Mouse (Mus musculus) embryonic facial prominence, embryonic 14.5 days (tissue): Measurements from ENCODE around the gene Notch2. TPM values are rescaled to one million over a fixed set of nuclear protein-coding genes. Genes with fewer than 3 reads are reported as not detected.

Source experiments
- ATAC-seq: fragments of 200-750 bp; cut with Nextera tagmentation; 2 replicates; pipeline ENCODE4 v1.8.0; 2017; ENCODE audit warnings: low read depth, moderate number of reproducible peaks, moderate TSS enrichment
- DNase-seq: peaks from one replicate; pipeline ENCODE4 v3.0.0-alpha.2; 2015; ENCODE audit warnings: low spot score
- H3K27ac ChIP-seq: fragments of 300-500 bp; sonication (generic); replicated peaks from 2 replicates; pipeline ENCODE4 v1.5.1; 2014; ENCODE audit warnings: low read depth, mild to moderate bottlenecking, low read length, moderate library complexity
- H3K27me3 ChIP-seq: fragments of 300-500 bp; sonication (generic); replicated peaks from 2 replicates; pipeline ENCODE4 v1.6.1; 2014; ENCODE audit warnings: low read length; ENCODE audit not compliant: control insufficient read depth, insufficient read depth
- H3K36me3 ChIP-seq: fragments of 300-500 bp; sonication (generic); 2 replicates; pipeline ENCODE4 v1.6.1; 2014; ENCODE audit warnings: low read length, mixed read lengths; ENCODE audit not compliant: control insufficient read depth, insufficient read depth
- H3K4me1 ChIP-seq: fragments of 300-500 bp; sonication (generic); 2 replicates; pipeline ENCODE4 v1.6.1; 2014; ENCODE audit warnings: antibody characterized with exemption, low read length; ENCODE audit not compliant: control insufficient read depth, insufficient read depth
- H3K4me2 ChIP-seq: fragments of 300-500 bp; sonication (generic); 2 replicates; pipeline ENCODE4 v1.6.1; 2014; ENCODE audit warnings: low read depth, mild to moderate bottlenecking, low read length, moderate library complexity, mixed read lengths
- H3K4me3 ChIP-seq: fragments of 300-500 bp; sonication (generic); 2 replicates; pipeline ENCODE4 v1.5.1; 2014; ENCODE audit warnings: low read depth, mild to moderate bottlenecking, low read length
- H3K9ac ChIP-seq: fragments of 300-500 bp; sonication (generic); 2 replicates; pipeline ENCODE4 v1.6.1; 2014; ENCODE audit warnings: low read depth, mild to moderate bottlenecking, low read length, moderate library complexity, mixed read lengths
- H3K9me3 ChIP-seq: fragments of 300-500 bp; sonication (generic); 2 replicates; pipeline ENCODE4 v1.6.1; 2016; ENCODE audit warnings: low read length; ENCODE audit not compliant: control insufficient read depth
- WGBS: fragments of 180-500 bp; shearing (Covaris S2); extraction: QIAGEN DNeasy Blood & Tissue Kit; methylation state at CpG from one replicate; pipeline ENCODE4 v1.1.7; 2014; 5-methylcytosine and 5-hydroxymethylcytosine counted together
- polyA plus RNA-seq: library from polyadenylated mRNA; unstranded; fragments of >200 nt; fragmentation: Nextera tagmentation; extraction: Ambion mirVana; gene quantifications from 2 replicates; pipeline ENCODE4 v1.2.1, GENCODE M21; 2014

Gene Notch2
- polyA plus RNA-seq, 1 experiment from 2014 or later = 35.6 TPM

DNA sequence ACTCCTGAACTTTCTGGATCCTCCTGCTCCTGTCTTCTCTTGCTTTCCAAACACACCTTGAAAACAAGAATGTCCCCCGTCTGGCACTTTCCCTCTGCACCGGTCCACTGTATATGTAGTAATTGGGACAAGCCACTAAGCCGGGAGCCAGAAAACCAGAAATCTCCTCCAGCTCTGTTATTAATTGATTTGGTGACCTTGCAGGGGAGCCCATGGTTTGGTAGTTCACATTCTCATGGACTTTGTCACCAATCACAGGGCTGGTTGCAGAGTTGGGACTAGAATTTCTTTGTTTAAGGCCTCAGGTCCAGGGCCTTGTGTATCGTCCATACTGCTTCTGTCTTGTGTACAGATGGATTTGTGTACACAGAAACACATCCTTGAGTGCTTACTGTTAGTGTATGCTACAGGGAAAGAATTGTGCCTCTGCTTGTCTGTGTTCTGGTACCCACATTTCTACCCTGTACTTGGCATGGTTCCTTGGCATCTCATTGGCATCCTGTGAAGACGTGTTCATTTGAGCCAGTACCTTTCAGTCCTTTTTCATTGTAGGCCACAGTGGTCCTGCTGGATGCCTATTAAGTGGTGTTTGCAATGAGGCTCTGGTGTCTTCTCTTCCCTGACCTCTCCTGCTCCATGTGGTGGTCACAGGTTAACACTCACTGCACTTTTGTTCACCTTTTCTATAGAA lies 3.7 kb downstream of the Notch2 start:
- Histone ChIP-seq H3K4me3 (no peak overlapping the region), H3K9me3 (no peaks in the 10 kb centered on the region), H3K4me1 (peaks cover 66% of the 10 kb centered on the region), H3K27me3 (no peaks in the 10 kb centered on the region), H3K9ac (no peak overlapping the region), H3K27ac (no peak overlapping the region), H3K4me2 (peak overlapping the region; percentile 73), H3K36me3 (no peaks in the 10 kb centered on the region)
- ATAC-seq = no peak
- 48% methylated on average over 5 of the region's 5 CpGs for WGBS
- DNase-seq = no peak

DNA sequence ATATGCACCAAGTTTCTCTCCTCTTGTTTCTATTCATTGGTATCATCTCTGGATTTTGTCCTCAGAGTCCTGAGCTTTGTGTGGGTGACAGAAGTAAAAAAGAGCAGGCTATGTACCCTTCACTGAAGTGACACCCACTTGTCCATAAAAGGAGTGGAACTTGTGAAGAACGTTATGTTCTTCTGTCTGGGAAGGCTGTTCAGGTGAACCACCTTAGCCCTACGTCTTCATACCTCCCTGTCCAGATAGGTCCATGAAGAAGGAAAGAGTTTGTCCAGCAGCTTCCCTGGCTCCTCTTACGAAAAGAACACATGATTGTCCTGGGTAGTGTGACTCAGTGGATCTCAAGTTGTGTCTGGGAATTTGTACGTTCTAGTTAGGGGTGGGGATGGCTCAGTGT lies 4.9 kb downstream of the Notch2 start:
- no peak for DNase-seq
- 73% methylated on average over 4 of the region's 4 CpGs for WGBS
- Histone ChIP-seq H3K9ac (no peak overlapping the region), H3K4me2 (no peak overlapping the region), H3K9me3 (no peaks in the 10 kb centered on the region), H3K4me1 (peaks cover 64% of the 10 kb centered on the region), H3K27me3 (no peaks in the 10 kb centered on the region), H3K36me3 (no peaks in the 10 kb centered on the region), H3K27ac (no peak overlapping the region), H3K4me3 (no peak overlapping the region)
- ATAC-seq = no peak

DNA sequence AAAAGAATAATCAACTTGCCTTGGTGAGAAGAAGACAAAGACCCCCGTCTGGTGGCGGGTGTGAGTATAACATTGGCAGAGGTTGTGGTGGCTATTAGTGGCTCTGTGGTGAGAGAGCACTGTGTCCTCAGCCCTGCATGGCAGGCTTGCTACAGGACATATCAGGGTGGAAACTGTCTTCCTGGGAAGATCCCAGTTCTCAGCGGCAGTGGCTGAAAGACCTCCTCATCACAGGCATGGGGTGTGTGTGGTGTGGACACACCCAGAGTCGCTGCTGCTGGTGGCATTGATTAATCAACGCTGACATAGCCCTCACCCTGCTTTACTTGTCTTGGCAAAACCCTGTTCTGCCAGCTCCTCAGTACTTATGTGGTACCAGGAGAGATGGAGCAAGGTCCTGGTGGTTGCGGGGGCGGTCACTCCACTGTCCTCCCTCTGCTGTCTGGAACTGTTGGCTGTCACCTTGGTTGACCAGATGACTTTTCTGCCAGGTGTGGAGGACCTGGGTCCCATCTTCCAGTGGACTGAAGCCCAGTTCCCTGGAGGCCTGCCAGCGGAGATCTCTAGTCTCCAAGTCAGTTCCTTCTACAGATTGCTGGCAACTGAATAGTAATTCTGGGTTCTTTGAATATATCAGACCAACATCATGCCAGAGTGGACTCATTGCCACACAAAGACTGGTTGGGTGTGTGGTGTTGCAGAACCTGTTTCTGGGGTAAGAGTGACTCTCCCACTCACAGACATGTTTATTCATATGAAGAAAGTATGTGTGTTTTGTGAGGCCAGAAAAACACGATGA lies 7.3 kb downstream of the Notch2 start:
- DNase-seq (no peak), ATAC-seq (no peak)
- Histone ChIP-seq H3K9me3 (no peaks in the 10 kb centered on the region), H3K27me3 (no peaks in the 10 kb centered on the region), H3K4me2 (no peak overlapping the region), H3K27ac (no peak overlapping the region), H3K4me1 (peaks cover 79% of the 10 kb centered on the region), H3K36me3 (no peaks in the 10 kb centered on the region), H3K9ac (no peak overlapping the region), H3K4me3 (no peak overlapping the region)
- 81% methylated on average over 9 of the region's 9 CpGs for WGBS

DNA sequence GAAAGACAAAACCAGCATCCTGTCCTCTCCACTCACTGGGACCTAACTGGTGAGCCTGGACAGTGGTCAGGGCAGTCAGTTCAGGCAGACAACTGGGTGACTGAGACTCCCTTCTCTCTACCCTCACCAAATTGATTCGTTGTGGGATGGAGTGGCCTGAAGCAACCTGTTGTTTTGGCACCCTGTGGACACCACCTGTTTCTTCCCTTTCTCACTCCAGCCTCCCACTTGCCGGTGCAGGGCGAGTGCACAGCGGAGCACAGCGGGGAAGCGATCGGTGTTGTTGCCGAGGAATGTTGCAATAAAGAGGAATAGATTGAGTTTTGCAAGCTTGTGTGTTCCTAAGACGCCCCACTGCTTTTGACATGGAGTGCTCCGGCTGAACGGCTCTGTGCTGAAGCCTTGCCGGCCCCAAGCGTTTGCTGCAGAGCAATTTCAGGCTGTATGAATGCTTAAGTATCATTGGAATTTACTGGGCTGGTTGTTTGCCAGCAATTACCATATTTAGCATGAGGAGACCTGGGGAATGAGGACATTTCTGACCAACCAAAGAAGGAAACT lies 11.0 kb downstream of the Notch2 start:
- Histone ChIP-seq H3K27ac (peak overlapping the region; percentile 86), H3K4me1 (peaks cover 72% of the 10 kb centered on the region), H3K27me3 (no peaks in the 10 kb centered on the region), H3K4me3 (0 out of 2 replicates have a peak overlapping the region, but pooled peaks have one; percentile 13), H3K9ac (peak overlapping the region; percentile 32), H3K4me2 (peak overlapping the region; percentile 44), H3K36me3 (no peaks in the 10 kb centered on the region), H3K9me3 (no peaks in the 10 kb centered on the region)
- ATAC-seq = peak; percentile 77
- peak; percentile 95 for DNase-seq
- whole genome bisulfite sequencing = 2% methylated on average over 13 of the region's 13 CpGs

DNA sequence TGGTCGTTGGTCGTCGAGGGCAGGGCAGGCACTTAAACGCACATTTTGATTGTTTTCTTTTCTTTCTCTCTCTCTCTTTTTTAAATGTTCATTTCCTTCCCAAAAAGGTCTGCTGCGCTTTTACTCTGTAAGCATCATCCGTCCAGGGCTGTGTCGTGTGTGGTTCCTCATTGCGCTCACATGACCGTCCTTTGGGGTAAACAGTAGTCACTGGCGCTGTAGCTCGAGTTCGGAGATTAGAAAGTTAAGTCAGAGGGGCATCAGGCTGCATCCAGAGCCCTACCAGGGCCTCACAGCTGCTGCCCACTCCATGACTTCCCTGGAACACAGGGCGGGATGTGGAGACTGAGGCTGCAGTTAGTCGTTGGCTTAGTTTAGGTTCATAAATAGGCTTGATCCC lies 12.2 kb downstream of the Notch2 start:
- DNase-seq (peak; percentile 49), ATAC-seq (peak; percentile 27; the same call in 1 of the 2 replicates)
- H3K4me3 ChIP-seq = no peak overlapping the region
- H3K27ac ChIP-seq = peak overlapping the region; percentile 86
- no peaks in the 10 kb centered on the region for H3K9me3 ChIP-seq
- H3K9ac ChIP-seq = 0 out of 2 replicates have a peak overlapping the region, but pooled peaks have one; percentile 19
- WGBS = 37% methylated on average over 14 of the region's 14 CpGs
- H3K27me3 ChIP-seq = no peaks in the 10 kb centered on the region
- peaks cover 73% of the 10 kb centered on the region for H3K4me1 ChIP-seq
- 0 out of 2 replicates have a peak, but pooled peaks cover 3% of the 10 kb centered on the region for H3K36me3 ChIP-seq
- peak overlapping the region; percentile 35; the same call in 1 of the 2 replicates for H3K4me2 ChIP-seq

DNA sequence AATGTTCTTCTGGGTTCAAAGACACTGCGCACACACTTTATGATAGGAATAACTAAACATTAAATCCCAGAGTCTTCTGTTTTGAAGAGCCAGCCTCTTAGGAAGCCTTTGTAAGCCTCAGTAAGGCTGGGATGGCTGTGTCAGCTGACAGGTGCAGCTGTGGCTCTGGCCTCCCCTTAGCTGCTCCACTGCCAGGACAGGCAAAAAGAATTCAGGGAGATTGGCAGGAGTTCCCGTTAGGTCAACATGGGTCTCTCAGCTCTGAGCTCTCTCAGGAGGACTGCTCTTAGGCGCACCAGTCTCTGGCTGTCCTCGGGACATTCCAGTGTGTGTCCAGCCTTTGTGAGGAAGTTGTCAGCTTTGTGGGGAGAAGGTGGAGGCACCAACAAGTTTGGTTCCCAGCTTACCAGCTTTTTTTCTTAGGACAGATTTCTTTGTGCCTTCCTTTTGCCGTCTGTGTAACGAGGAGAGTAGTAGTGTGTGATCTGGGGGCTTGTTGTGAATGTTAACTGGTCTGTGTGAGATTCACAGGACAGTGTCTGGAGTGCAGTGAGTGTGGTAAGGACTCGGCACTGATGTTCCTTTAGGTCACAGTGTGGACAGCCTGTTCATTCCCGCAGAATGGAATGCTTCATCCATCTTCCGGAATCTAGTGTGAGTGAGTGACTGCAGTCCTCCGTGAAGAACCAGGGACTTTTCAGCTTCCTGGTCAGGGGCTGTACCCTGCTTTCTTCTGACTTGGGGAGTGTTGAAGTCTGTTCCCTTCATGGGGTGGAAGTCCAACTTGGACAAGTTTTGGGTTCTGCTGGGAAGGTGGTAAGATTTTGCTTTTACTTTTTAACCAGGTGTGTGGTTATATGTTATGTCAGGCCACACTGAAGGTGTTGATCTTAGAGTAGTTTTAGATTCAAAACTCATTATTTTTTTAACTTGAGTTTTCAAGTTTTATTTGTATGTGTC lies 12.9 kb downstream of the Notch2 start:
- WGBS = 52% methylated on average over 10 of the region's 10 CpGs
- H3K9ac ChIP-seq = 0 out of 2 replicates have a peak overlapping the region, but pooled peaks have one; percentile 15
- 0 out of 2 replicates have a peak, but pooled peaks cover 3% of the 10 kb centered on the region for H3K36me3 ChIP-seq
- peak overlapping the region; percentile 86; the same call in 1 of the 2 replicates for H3K27ac ChIP-seq
- no peak overlapping the region for H3K4me2 ChIP-seq
- H3K4me1 ChIP-seq = peaks cover 76% of the 10 kb centered on the region
- no peaks in the 10 kb centered on the region for H3K27me3 ChIP-seq
- ATAC-seq (peak; percentile 48), DNase-seq (peak; percentile 68)
- no peak overlapping the region for H3K4me3 ChIP-seq
- H3K9me3 ChIP-seq = no peaks in the 10 kb centered on the region

DNA sequence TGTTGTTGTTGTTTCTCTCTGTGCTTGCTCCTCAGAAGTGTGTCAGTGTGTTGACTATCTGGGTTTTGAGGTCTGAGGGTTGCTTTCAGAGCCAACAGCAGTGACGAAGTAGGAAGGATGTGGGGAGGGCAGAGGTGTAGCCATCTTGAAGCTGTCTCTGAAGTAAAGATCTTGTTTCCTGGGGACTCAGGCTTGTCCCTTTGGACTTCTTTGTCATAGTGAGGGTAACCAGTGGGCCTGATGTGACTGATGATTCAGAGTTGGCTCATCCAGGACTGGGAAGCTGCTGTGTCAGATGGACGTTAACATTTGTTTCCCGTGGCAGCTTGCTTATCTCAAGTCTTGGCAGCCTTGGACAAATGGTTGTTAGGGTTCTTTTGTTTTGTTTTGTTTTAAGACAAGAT lies 14.0 kb downstream of the Notch2 start:
- no peak overlapping the region for H3K9ac ChIP-seq
- DNase-seq (no peak), ATAC-seq (no peak)
- 0 out of 2 replicates have a peak, but pooled peaks cover 3% of the 10 kb centered on the region for H3K36me3 ChIP-seq
- no peaks in the 10 kb centered on the region for H3K9me3 ChIP-seq
- H3K4me2 ChIP-seq = no peak overlapping the region
- H3K4me1 ChIP-seq = peaks cover 74% of the 10 kb centered on the region
- H3K4me3 ChIP-seq = no peak overlapping the region
- WGBS = 55% methylated on average over 3 of the region's 3 CpGs
- H3K27me3 ChIP-seq = no peaks in the 10 kb centered on the region
- no peak overlapping the region for H3K27ac ChIP-seq

DNA sequence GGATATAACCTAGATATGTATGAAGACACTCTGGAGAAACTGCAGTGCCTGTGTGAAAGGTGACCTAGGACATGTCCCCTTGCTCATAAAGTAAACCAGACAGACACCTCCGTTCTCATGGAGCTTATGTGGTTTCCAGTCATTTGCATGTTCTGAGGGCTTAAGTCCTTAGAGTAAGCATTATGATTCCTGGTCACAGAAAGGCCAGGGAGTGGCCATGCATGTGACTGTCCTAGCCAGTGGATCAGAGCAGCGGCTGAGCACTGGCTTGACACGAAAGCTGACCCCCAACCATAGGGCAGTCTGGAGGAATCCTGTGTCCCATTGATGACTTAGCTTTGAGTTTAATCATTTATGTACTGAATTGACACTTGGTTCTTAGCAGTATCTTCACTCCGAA lies 14.7 kb downstream of the Notch2 start:
- DNase-seq (no peak), ATAC-seq (no peak)
- Histone ChIP-seq H3K27me3 (no peaks in the 10 kb centered on the region), H3K27ac (no peak overlapping the region), H3K4me2 (no peak overlapping the region), H3K4me3 (no peak overlapping the region), H3K4me1 (peaks cover 77% of the 10 kb centered on the region), H3K9me3 (no peaks in the 10 kb centered on the region), H3K36me3 (0 out of 2 replicates have a peak, but pooled peaks cover 3% of the 10 kb centered on the region), H3K9ac (no peak overlapping the region)
- WGBS = 64% methylated on average over 4 of the region's 4 CpGs
